Mouse (Mus musculus): ENCODE measurements around the gene Capn10. TPM values are rescaled to one million over a fixed set of nuclear protein-coding genes. Genes with fewer than 3 reads are reported as not detected.

Gene Capn10
- total and polyA plus RNA-seq, 3 experiments = 11.9 to 16.1 (median 15.9) TPM

- in situ Hi-C loops (cut with MboI; ENCODE audit: low pct_ligation_motif_present, low pct_unique_long_range_greater_than_20kb, low sequenced_read_pairs) (no loop called here), dilution Hi-C loops (cut with MboI; ENCODE audit: extremely low pct_ligation_motif_present, extremely low pct_unique_long_range_greater_than_20kb, low sequenced_read_pairs) (no loop called here)
- Histone ChIP-seq H3K79me2 (replicated peaks; ENCODE audit: control insufficient read depth, extremely low read depth, insufficient read depth, poor library complexity, severe bottlenecking) (no peaks in the 10 kb centered on the region), H3K9me3 (replicated peaks; ENCODE audit: low read length) (peaks cover under 1% of the 10 kb centered on the region), H3K4me3 (replicated peaks in 1 of 3; ENCODE audit: low read depth in 2 of 3, low read length in 2 of 3, poor library complexity in 1 of 3) (no peak overlapping the region), H3K9ac (ENCODE audit: insufficient read depth, low read depth) (no peak overlapping the region), H3K4me2 (ENCODE audit: insufficient read depth, low read depth, poor library complexity, severe bottlenecking) (no peak overlapping the region), H3K36me3 (replicated peaks in 1 of 2; ENCODE audit: control insufficient read depth in 1 of 2, insufficient read depth in 1 of 2, low read length in 1 of 2) (peaks cover 53 to 65% of the 10 kb centered on the region in 2 experiments), H3K27me3 (replicated peaks) (no peaks in the 10 kb centered on the region), H3K27ac (ENCODE audit: insufficient read depth, low read depth) (no peak overlapping the region), H3K4me1 (ENCODE audit: control insufficient read depth in 1 of 2, insufficient read depth in 2 of 2) (no peaks in the 10 kb centered on the region)
- TF ChIP-seq CHD1 (IDR thresholded peaks at IDR 0.05; ENCODE audit: low read depth, low read length) (no peak), NRF1 (IDR thresholded peaks at IDR 0.05; ENCODE audit: low read depth, low read length) (no peak), USF2 (conservative IDR thresholded peaks at IDR 0.05; ENCODE audit: low read depth, low read length) (no peak), MAFK (IDR thresholded peaks at IDR 0.05; ENCODE audit: insufficient replicate concordance, low read length) (no peak), RAD21 (IDR thresholded peaks at IDR 0.05; ENCODE audit: low read depth, low read length) (no peak), MAX (IDR thresholded peaks at IDR 0.05; ENCODE audit: low read length) (no peak), KAT2A (IDR thresholded peaks at IDR 0.05; ENCODE audit: insufficient replicate concordance, low read length) (no peak), ZMIZ1 (IDR thresholded peaks at IDR 0.05; ENCODE audit: low read depth, low read length) (no peak)
- no peak for DNase-seq (ENCODE audit: extremely low read depth)
These were observed 14.4 kb upstream of the Capn10 start for GRCm38 (mm10) chr1:92919775-92920174.

- Histone ChIP-seq H3K36me3 (replicated peaks in 1 of 2; ENCODE audit: control insufficient read depth in 1 of 2, insufficient read depth in 1 of 2, low read length in 1 of 2) (peaks cover 47 to 56% of the 10 kb centered on the region in 2 experiments), H3K27ac (ENCODE audit: insufficient read depth, low read depth) (no peak overlapping the region)
- in situ Hi-C loops (cut with MboI; ENCODE audit: low pct_ligation_motif_present, low pct_unique_long_range_greater_than_20kb, low sequenced_read_pairs) = no loop called here
These were observed 13.5 kb upstream of the Capn10 start for GRCm38 (mm10) chr1:92920474-92921200.

More at GRCm38 (mm10) chr1:92920474-92921200, 13.5 kb upstream of the Capn10 start:
- Histone ChIP-seq H3K79me2 (replicated peaks; ENCODE audit: control insufficient read depth, extremely low read depth, insufficient read depth, poor library complexity, severe bottlenecking) (no peaks in the 10 kb centered on the region), H3K27me3 (replicated peaks) (no peaks in the 10 kb centered on the region), H3K4me1 (ENCODE audit: control insufficient read depth in 1 of 2, insufficient read depth in 2 of 2) (no peaks in the 10 kb centered on the region), H3K4me3 (replicated peaks in 1 of 3; ENCODE audit: low read depth in 2 of 3, low read length in 2 of 3, poor library complexity in 1 of 3) (no peak overlapping the region), H3K9me3 (replicated peaks; ENCODE audit: low read length) (peaks cover 2% of the 10 kb centered on the region), H3K9ac (ENCODE audit: insufficient read depth, low read depth) (no peak overlapping the region), H3K4me2 (ENCODE audit: insufficient read depth, low read depth, poor library complexity, severe bottlenecking) (no peak overlapping the region)
- DNase-seq (ENCODE audit: extremely low read depth) = no peak
- TF ChIP-seq JUN (IDR thresholded peaks at IDR 0.05; ENCODE audit: insufficient read depth, low read depth, low read length) (no peak), ZNF384 (IDR thresholded peaks at IDR 0.05; ENCODE audit: low read depth, low read length) (no peak), POLR2AphosphoS2 (IDR thresholded peaks at IDR 0.05; ENCODE audit: low read depth, low read length) (no peak), PAX5 (IDR thresholded peaks at IDR 0.05; ENCODE audit: low read length) (no peak), TCF12 (IDR thresholded peaks at IDR 0.05; ENCODE audit: low read depth, low read length) (no peak), KAT2A (IDR thresholded peaks at IDR 0.05; ENCODE audit: insufficient replicate concordance, low read length) (no peak), RAD21 (IDR thresholded peaks at IDR 0.05; ENCODE audit: low read depth, low read length) (no peak), TBP (conservative IDR thresholded peaks at IDR 0.05; ENCODE audit: low read depth, low read length) (no peak), JUND (conservative IDR thresholded peaks at IDR 0.05; ENCODE audit: low read depth, low read length) (no peak), CHD2 (IDR thresholded peaks at IDR 0.05; ENCODE audit: low read length) (no peak), POLR2A (IDR thresholded peaks at IDR 0.05; ENCODE audit: low read depth, low read length) (no peak), EP300 (IDR thresholded peaks at IDR 0.05; ENCODE audit: low read length) (no peak), NELFE (IDR thresholded peaks at IDR 0.05; ENCODE audit: low read depth, low read length) (no peak), SIN3A (IDR thresholded peaks at IDR 0.05; ENCODE audit: low read length) (no peak), RCOR1 (conservative IDR thresholded peaks at IDR 0.05; ENCODE audit: low read depth, low read length) (no peak)
- dilution Hi-C loops (cut with MboI; ENCODE audit: extremely low pct_ligation_motif_present, extremely low pct_unique_long_range_greater_than_20kb, low sequenced_read_pairs) = no loop called here

Measured in CH12.LX (cell line).